Mouse (Mus musculus) limb, embryonic 11.5 days (tissue): ENCODE measurements around the gene Dlec1. TPM values are rescaled to one million over a fixed set of nuclear protein-coding genes. Genes with fewer than 3 reads are reported as not detected.
A peak's percentile ranks its signal among the peaks of the same experiment; 100 is the strongest.

ENCODE experiments used
- ATAC-seq: fragments of 200-750 bp; cut with Nextera tagmentation; 2 replicates; pipeline ENCODE4 v1.8.0; 2017; ENCODE audit warnings: low read depth; ENCODE audit not compliant: insufficient number of reproducible peaks, low FRiP score, low TSS enrichment
- DNase-seq: peaks from one replicate; pipeline ENCODE4 v3.0.0-alpha.2; 2015; ENCODE audit warnings: low spot score
- H3K27ac ChIP-seq: fragments of 300-500 bp; sonication (generic); replicated peaks from 2 replicates; pipeline ENCODE4 v1.5.1; 2014; ENCODE audit warnings: low read depth, mild to moderate bottlenecking, low read length
- H3K27me3 ChIP-seq: fragments of 300-500 bp; sonication (generic); 2 replicates; pipeline ENCODE4 v1.6.1; 2014; ENCODE audit warnings: mild to moderate bottlenecking, low read length, mixed read lengths; ENCODE audit not compliant: control insufficient read depth, insufficient read depth
- H3K36me3 ChIP-seq: fragments of 300-500 bp; sonication (generic); 2 replicates; pipeline ENCODE4 v1.6.1; 2014; ENCODE audit warnings: mild to moderate bottlenecking, low read length, moderate library complexity, mixed read lengths; ENCODE audit not compliant: control insufficient read depth, insufficient read depth
- H3K4me1 ChIP-seq: fragments of 300-500 bp; sonication (generic); 2 replicates; pipeline ENCODE4 v1.6.1; 2014; ENCODE audit warnings: low read length, mixed read lengths; ENCODE audit not compliant: control insufficient read depth, insufficient read depth
- H3K4me2 ChIP-seq: fragments of 300-500 bp; sonication (generic); 2 replicates; pipeline ENCODE4 v1.6.1; 2014; ENCODE audit warnings: low read depth, mild to moderate bottlenecking, moderate library complexity; ENCODE audit not compliant: severe bottlenecking
- H3K4me3 ChIP-seq: fragments of 300-500 bp; sonication (generic); 2 replicates; pipeline ENCODE4 v1.5.1; 2014; ENCODE audit warnings: low read depth, low read length
- H3K9ac ChIP-seq: fragments of 300-500 bp; sonication (generic); 2 replicates; pipeline ENCODE4 v1.6.1; 2014; ENCODE audit warnings: mild to moderate bottlenecking, low read length
- H3K9me3 ChIP-seq: fragments of 300-500 bp; sonication (generic); 2 replicates; pipeline ENCODE4 v1.6.1; 2016; ENCODE audit warnings: low read length; ENCODE audit not compliant: control insufficient read depth
- WGBS: fragments of 180-500 bp; shearing (Covaris S2); extraction: QIAGEN DNeasy Blood & Tissue Kit; methylation state at CpG from one replicate; pipeline ENCODE4 v1.1.7; 2014; 5-methylcytosine and 5-hydroxymethylcytosine counted together
- polyA plus RNA-seq: library from polyadenylated mRNA; unstranded; fragments of >200 nt; fragmentation: Nextera tagmentation; extraction: Ambion mirVana; gene quantifications from 2 replicates; pipeline ENCODE4 v1.2.1, GENCODE M21; 2014

Gene Dlec1
- polyA plus RNA-seq, 1 experiment from 2014 or later, result 2.1 TPM

GRCm38 (mm10) chr9:119110640-119111039 is 8.4 kb downstream of the Dlec1 start:
- Histone ChIP-seq H3K36me3 (no peaks in the 10 kb centered on the region), H3K27ac (peak overlapping the region; percentile 60)
- no peak for ATAC-seq

GRCm38 (mm10) chr9:119114911-119115310 is 12.6 kb downstream of the Dlec1 start:
- DNase-seq, result no peak
- no peak overlapping the region for H3K9ac ChIP-seq
- WGBS, result 85% methylated on average over 17 of the region's 17 CpGs

More at GRCm38 (mm10) chr9:119110640-119111039, 8.4 kb downstream of the Dlec1 start:
- Histone ChIP-seq H3K4me3 (no peak overlapping the region), H3K4me2 (no peak overlapping the region), H3K9me3 (no peaks in the 10 kb centered on the region), H3K27me3 (no peaks in the 10 kb centered on the region), H3K9ac (no peak overlapping the region), H3K4me1 (peaks cover 15% of the 10 kb centered on the region)
- DNase-seq, result peak; percentile 31
- 53% methylated on average over 3 of the region's 3 CpGs for WGBS

GRCm38 (mm10) chr9:119119409-119120167 is 17.3 kb downstream of the Dlec1 start:
- Histone ChIP-seq H3K9ac (no peak overlapping the region), H3K27ac (no peak overlapping the region), H3K4me1 (no peaks in the 10 kb centered on the region), H3K36me3 (no peaks in the 10 kb centered on the region), H3K4me2 (no peak overlapping the region), H3K27me3 (no peaks in the 10 kb centered on the region), H3K4me3 (no peak overlapping the region), H3K9me3 (no peaks in the 10 kb centered on the region)
- WGBS, result 89% methylated on average over 19 of the region's 19 CpGs
- DNase-seq (no peak), ATAC-seq (no peak)

More at GRCm38 (mm10) chr9:119114911-119115310, 12.6 kb downstream of the Dlec1 start:
- Histone ChIP-seq H3K27ac (no peak overlapping the region), H3K4me3 (no peak overlapping the region), H3K4me1 (peaks cover 9% of the 10 kb centered on the region), H3K36me3 (no peaks in the 10 kb centered on the region), H3K9me3 (no peaks in the 10 kb centered on the region), H3K4me2 (no peak overlapping the region), H3K27me3 (no peaks in the 10 kb centered on the region)
- ATAC-seq, result no peak

GRCm38 (mm10) chr9:119120168-119120560 is 17.9 kb downstream of the Dlec1 start:
- Histone ChIP-seq H3K4me2 (no peak overlapping the region), H3K4me3 (no peak overlapping the region), H3K27ac (no peak overlapping the region), H3K9ac (no peak overlapping the region), H3K4me1 (no peaks in the 10 kb centered on the region), H3K27me3 (no peaks in the 10 kb centered on the region), H3K36me3 (no peaks in the 10 kb centered on the region), H3K9me3 (no peaks in the 10 kb centered on the region)
- ATAC-seq (no peak), DNase-seq (no peak)
- WGBS, result 69% methylated on average over 3 of the region's 3 CpGs

- H3K36me3 ChIP-seq, result no peaks in the 10 kb centered on the region
- no peaks in the 10 kb centered on the region for H3K9me3 ChIP-seq
- H3K27me3 ChIP-seq, result no peaks in the 10 kb centered on the region
- H3K4me2 ChIP-seq, result no peak overlapping the region
- no peak overlapping the region for H3K27ac ChIP-seq
- ATAC-seq, result no peak
- no peak for DNase-seq
- H3K4me1 ChIP-seq, result no peaks in the 10 kb centered on the region
- 85% methylated on average over 18 of the region's 18 CpGs for WGBS
- H3K4me3 ChIP-seq, result no peak overlapping the region
- H3K9ac ChIP-seq, result no peak overlapping the region
These were observed 20.5 kb downstream of the Dlec1 start for GRCm38 (mm10) chr9:119122596-119123369.

- Histone ChIP-seq H3K4me2 (no peak overlapping the region), H3K36me3 (no peaks in the 10 kb centered on the region), H3K4me1 (no peaks in the 10 kb centered on the region), H3K27ac (no peak overlapping the region), H3K27me3 (no peaks in the 10 kb centered on the region), H3K9ac (no peak overlapping the region), H3K9me3 (no peaks in the 10 kb centered on the region), H3K4me3 (no peak overlapping the region)
- 75% methylated on average over 12 of the region's 12 CpGs for WGBS
- no peak for ATAC-seq
- DNase-seq, result no peak
These were observed 26.3 kb downstream of the Dlec1 start for GRCm38 (mm10) chr9:119128436-119129181.

GRCm38 (mm10) chr9:119130692-119131091 is 28.4 kb downstream of the Dlec1 start:
- Histone ChIP-seq H3K4me1 (no peaks in the 10 kb centered on the region), H3K4me3 (no peak overlapping the region), H3K9ac (no peak overlapping the region), H3K27me3 (no peaks in the 10 kb centered on the region), H3K27ac (no peak overlapping the region), H3K9me3 (no peaks in the 10 kb centered on the region), H3K4me2 (no peak overlapping the region), H3K36me3 (no peaks in the 10 kb centered on the region)
- ATAC-seq, result no peak
- 50% methylated on average over 5 of the region's 5 CpGs for WGBS
- no peak for DNase-seq

- no peak overlapping the region for H3K4me3 ChIP-seq
- H3K9me3 ChIP-seq, result no peaks in the 10 kb centered on the region
- H3K36me3 ChIP-seq, result no peaks in the 10 kb centered on the region
- DNase-seq (no peak), ATAC-seq (no peak)
- WGBS, result 91% methylated on average over 2 of the region's 2 CpGs
- H3K4me1 ChIP-seq, result no peaks in the 10 kb centered on the region
- H3K27ac ChIP-seq, result no peak overlapping the region
- H3K27me3 ChIP-seq, result no peaks in the 10 kb centered on the region
- no peak overlapping the region for H3K9ac ChIP-seq
- no peak overlapping the region for H3K4me2 ChIP-seq
These were observed 36.6 kb downstream of the Dlec1 start for GRCm38 (mm10) chr9:119138836-119139235.
